Mouse (Mus musculus) olfactory bulb, adult 2 months (tissue): ENCODE measurements around the gene Gm3952. TPM values are rescaled to one million over a fixed set of nuclear protein-coding genes. Genes with fewer than 3 reads are reported as not detected.

ENCODE experiments used
- H3K27ac ChIP-seq: fragments of 200-500 bp; 2 replicates; pipeline ENCODE4 v1.5.1; 2012; ENCODE audit warnings: low read depth, low read length; ENCODE audit not compliant: insufficient read depth
- H3K4me1 ChIP-seq: fragments of 200-500 bp; 2 replicates; pipeline ENCODE4 v1.6.1; 2012; ENCODE audit warnings: low read length; ENCODE audit not compliant: control insufficient read depth, insufficient read depth
- H3K4me3 ChIP-seq: fragments of 200-500 bp; 2 replicates; pipeline ENCODE4 v1.5.1; 2012; ENCODE audit warnings: mild to moderate bottlenecking, low read depth, low read length, moderate library complexity; ENCODE audit not compliant: insufficient read depth
- CTCF ChIP-seq: fragments of 200-500 bp; IDR thresholded peaks from 2 replicates; pipeline ENCODE4 v1.5.1; 2012; ENCODE audit warnings: low read depth, mild to moderate bottlenecking, low read length, moderate library complexity; ENCODE audit not compliant: insufficient read depth
- POLR2A ChIP-seq: fragments of 200-500 bp; IDR thresholded peaks from 2 replicates; pipeline ENCODE4 v1.6.1; 2012; ENCODE audit warnings: mild to moderate bottlenecking, low read depth, low read length, moderate library complexity; ENCODE audit not compliant: insufficient read depth
- WGBS: fragments of 180-500 bp; shearing (Covaris S2); methylation state at CpG from one replicate; pipeline ENCODE4 v1.1.7; 2018; 5-methylcytosine and 5-hydroxymethylcytosine counted together
- polyA plus RNA-seq: library from polyadenylated mRNA; stranded (reverse); fragments of >200 nt; gene quantifications from 2 replicates; pipeline ENCODE4 v1.2.4, GENCODE M21; 2012; ENCODE audit warnings: low replicate concordance; ENCODE audit not compliant: missing spikeins, insufficient read depth, insufficient read length

The Gm3952 gene
- not detected in 2 replicates for polyA plus RNA-seq

DNA sequence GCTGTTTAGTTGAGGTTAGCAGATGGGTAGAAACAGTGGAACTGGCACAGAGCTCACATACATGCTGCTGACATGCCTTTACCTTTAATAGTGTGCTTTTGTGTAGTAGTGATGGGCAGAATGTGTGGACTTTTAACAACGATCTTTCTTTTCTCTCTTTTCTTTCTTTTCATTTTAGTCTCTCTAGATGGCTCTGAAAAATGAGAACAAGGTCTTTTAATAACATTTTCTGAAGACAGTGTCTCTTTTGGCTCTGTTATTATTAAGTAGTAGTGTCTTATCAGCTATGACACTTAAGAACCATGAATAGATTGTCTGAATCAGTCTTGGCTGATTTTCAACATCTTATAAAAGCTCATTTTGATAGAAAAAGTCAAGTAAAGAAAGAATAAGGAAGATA, at the start of gene Gm3952:
Gm3952 (minus strand) TSS at position 101 of the 400 bp plus-strand sequence.
- H3K4me3 ChIP-seq = no peak within 1 kb of the TSS
- TF ChIP-seq CTCF = no peak
- no peak for TF ChIP-seq POLR2A
- no peak within 1 kb of the TSS for H3K27ac ChIP-seq
- 75% methylated on average over 1 of the region's 1 CpGs for WGBS
- H3K4me1 ChIP-seq = no peaks in the 10 kb centered on the region

DNA sequence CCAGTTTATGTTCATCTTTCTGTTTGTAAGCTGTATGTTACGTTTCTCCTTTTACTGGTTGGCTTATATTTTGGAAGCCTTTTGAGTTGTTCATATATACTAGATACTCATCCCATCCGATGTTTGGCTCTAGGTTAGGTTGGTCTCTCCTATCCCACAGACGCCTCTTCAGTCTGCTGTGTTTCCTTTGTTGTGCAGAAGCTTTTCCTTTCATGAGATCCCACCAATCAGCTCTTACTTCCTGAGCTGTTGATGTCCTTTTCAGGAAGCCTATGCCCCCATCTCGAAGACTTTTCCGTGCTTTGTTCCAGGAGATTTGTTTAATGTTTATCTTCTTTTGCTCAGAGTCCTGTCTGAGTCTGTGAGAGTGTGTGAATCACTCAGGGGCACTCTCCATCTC, 45.3 kb upstream of the Gm3952 start:
- TF ChIP-seq POLR2A (no peak), CTCF (no peak)
- H3K27ac ChIP-seq = no peak overlapping the region
- 65% methylated on average over 5 of the region's 5 CpGs for WGBS

DNA sequence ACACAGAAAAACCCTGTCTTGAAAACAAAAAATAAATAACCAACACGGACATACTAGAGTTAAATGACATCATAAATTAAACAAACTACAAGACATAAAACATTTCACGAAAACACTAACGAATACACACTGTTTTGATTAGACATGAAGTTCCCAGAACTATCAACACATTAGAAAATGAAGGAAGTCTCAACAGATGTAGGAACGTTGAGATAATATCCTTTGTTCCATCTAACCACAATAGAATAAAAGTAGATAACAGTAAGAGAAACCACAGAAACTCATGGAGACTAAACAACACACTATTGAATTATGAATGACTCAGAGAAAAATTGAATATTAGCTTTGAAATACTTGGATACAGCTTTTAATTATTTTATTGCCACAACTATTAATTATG, 14.0 kb upstream of the Gm3952 start:
- H3K4me1 ChIP-seq = no peaks in the 10 kb centered on the region
- no peak for TF ChIP-seq CTCF
- no peak for TF ChIP-seq POLR2A
- H3K4me3 ChIP-seq = no peak overlapping the region
- no peak overlapping the region for H3K27ac ChIP-seq
- WGBS = 84% methylated on average over 4 of the region's 4 CpGs

More for the DNA sequence above, 45.3 kb upstream of the Gm3952 start:
- no peaks in the 10 kb centered on the region for H3K4me1 ChIP-seq
- H3K4me3 ChIP-seq = no peak overlapping the region

DNA sequence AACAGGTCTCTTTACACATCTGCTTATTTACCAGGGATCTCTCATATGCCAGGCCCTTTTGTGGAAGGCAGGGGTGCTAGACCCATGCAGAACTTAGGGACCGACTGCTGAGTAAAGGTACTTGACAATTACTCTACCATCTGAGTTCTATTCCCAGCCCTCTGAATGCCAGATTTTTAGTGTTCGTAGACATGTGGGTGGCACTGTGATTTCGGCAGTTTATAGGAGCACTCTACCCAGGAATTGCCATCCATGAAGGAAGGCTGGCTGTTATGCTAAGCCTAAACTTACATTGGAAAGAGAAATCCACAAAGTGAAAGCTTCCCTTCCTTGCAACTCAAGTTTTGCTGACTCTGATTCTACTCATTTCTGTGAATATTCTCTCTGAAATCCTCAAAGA, 62.8 kb downstream of the Gm3952 start:
- H3K4me1 ChIP-seq = no peaks in the 10 kb centered on the region
- no peak for TF ChIP-seq CTCF
- no peak for TF ChIP-seq POLR2A
- no peak overlapping the region for H3K27ac ChIP-seq
- WGBS = 82% methylated on average over 3 of the region's 3 CpGs
- no peak overlapping the region for H3K4me3 ChIP-seq

DNA sequence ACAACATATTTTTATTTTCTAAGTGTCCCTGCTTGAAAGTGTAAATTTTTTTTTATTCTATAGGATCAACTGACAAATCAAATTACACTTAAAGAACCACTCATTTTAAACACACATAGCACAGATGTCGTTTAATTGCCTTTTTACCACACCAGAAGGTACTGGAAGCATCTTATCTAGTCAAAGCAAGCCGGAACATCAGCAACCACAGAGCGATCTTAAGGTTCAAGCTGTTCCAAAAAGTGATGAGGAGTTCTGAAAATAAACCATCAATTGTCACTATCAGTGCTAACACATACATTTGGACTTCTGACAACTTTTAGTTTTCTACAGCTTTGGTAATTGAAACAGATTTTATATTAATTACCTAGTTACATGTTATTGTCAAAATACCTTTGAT, 64.4 kb downstream of the Gm3952 start:
- Histone ChIP-seq H3K27ac (no peak overlapping the region), H3K4me3 (no peak overlapping the region), H3K4me1 (no peaks in the 10 kb centered on the region)
- WGBS = 90% methylated on average over 3 of the region's 3 CpGs
- TF ChIP-seq POLR2A (no peak), CTCF (no peak)

DNA sequence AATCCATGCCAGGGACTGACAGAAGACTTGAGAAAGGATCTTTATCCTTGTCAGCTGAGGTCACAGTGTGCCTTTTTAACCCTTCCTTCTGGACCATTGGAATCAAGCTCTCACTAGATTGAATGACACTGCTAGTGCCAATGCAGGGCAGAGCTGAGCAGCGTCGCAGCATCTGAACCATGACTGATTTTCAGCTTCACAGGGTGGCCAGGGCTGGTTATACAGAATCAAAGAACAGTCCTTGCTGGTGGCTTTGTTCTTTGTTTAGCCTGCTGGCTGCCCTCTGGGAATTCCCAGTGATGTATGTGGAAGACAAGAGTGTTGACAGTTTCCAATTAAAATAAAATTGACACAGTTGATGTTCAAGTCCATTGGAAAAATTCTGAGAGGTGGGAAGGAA, 66.2 kb downstream of the Gm3952 start:
- no peak for TF ChIP-seq CTCF
- TF ChIP-seq POLR2A = no peak
- WGBS = 27% methylated on average over 2 of the region's 2 CpGs
- Histone ChIP-seq H3K4me1 (no peaks in the 10 kb centered on the region), H3K4me3 (no peak overlapping the region), H3K27ac (no peak overlapping the region)

DNA sequence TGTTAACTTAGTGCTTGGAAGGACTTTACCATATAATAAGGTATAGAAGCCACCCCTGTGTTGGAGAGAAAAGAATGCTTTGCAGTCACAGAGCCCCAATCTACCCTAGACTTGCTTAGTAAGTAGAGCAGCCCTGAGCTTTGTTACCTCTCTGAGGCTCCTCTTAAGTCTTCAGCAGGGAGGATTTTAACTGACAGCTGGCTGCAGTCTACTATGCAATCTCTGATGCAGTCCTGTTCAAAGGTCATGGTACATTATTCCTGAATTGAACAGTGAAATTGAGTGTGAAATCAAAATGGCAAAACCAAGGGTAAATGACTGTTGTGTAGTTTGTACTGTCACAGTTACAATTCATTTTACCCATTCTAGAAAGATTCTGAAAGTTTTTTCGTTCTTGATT, 71.3 kb downstream of the Gm3952 start:
- Histone ChIP-seq H3K27ac (no peak overlapping the region), H3K4me1 (peaks cover 2% of the 10 kb centered on the region), H3K4me3 (no peak overlapping the region)
- WGBS = 80% methylated on average over 1 of the region's 1 CpGs
- TF ChIP-seq CTCF = no peak

DNA sequence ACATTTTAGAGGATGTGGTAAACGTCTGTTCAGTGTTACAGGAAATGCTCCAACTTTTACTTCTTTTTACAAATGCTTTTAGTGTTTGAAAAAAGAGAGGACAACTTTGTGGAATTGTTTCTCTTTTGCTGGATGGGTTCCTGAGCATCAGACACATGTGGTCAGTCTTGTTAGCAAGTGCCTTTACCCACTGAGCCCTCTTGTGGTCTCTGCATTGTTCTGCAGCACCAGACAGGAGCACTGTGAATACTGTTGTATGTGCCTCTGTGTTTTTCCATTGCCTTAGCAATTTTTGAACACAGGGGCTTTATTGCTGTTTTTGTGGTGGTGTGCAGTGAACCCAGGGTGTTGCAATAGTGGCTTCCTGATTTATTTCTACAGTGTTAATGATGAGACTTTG, 73.7 kb downstream of the Gm3952 start:
- TF ChIP-seq POLR2A (no peak), CTCF (no peak)
- peaks cover 2% of the 10 kb centered on the region for H3K4me1 ChIP-seq
- H3K27ac ChIP-seq = no peak overlapping the region
- 19% methylated on average over 1 of the region's 1 CpGs for WGBS
- no peak overlapping the region for H3K4me3 ChIP-seq

DNA sequence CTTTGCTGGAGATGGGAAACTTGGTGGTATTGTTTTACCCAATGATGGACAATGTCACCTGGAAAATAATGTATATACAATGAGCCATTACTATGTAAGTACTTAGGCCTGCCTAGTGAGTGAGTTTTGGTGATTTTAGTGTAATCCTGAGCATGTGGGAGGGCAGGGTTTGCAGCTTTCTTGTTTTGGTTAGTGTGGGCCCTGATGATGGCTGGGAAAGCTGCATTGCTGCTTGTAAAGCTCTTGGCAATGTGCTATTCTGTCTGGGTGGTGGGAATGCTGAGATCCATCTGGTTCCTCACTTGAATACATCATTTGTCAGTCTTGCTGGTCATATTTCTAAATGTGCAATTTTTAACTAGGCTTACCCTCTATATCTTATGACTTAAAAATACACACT, 82.3 kb downstream of the Gm3952 start:
- TF ChIP-seq POLR2A (no peak), CTCF (no peak)
- Histone ChIP-seq H3K4me3 (no peak overlapping the region), H3K27ac (no peak overlapping the region), H3K4me1 (no peaks in the 10 kb centered on the region)

DNA sequence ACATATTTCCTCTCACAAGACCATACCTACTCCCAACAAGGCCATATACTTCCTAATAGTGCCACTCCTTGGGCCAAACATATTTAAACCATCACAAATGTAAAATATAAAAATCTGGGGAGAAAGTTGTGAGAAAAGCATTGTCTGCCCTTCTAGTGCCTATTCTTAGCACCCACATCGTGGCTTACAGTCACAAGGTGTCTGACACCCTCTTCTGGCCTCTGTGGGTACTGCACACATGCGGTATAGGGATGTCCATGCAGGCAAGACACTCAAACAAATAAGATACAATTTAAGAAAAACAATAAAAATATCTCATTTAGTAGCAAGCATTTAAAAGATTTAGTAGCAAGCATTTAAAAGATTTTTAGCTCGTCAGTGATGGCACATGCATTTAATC, 89.2 kb downstream of the Gm3952 start:
- 62% methylated on average over 3 of the region's 3 CpGs for WGBS

More for the DNA sequence above, 89.2 kb downstream of the Gm3952 start:
- H3K27ac ChIP-seq = no peak overlapping the region
- H3K4me3 ChIP-seq = no peak overlapping the region
- H3K4me1 ChIP-seq = no peaks in the 10 kb centered on the region
- TF ChIP-seq CTCF (no peak), POLR2A (no peak)
